Mouse (Mus musculus): ENCODE results near the gene Ccdc71. TPM values are rescaled to one million over a fixed set of nuclear protein-coding genes. Genes with fewer than 3 reads are reported as not detected.

The Ccdc71 gene
- total and polyA plus RNA-seq, 2 experiments from 2014 or later = 38.7 to 55.8 TPM

DNA sequence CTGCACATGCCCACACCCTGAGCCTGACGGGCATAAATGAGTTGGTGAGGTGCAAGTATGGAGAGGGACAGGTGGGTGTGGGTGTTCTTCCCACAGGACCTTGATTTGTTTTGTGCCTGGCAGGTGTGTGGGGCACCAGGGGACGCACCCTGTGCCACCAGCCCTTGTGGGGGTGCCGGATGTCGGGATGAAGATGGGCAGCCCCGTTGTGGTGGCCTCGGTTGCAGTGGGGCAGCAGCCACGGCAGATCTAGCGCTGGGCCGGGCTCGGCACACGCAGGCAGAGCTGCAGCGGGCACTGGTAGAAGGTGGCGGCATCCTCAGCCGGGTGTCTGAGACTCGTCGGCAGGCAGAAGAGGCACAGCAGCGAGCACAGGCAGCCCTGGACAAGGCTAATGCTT is 28.1 kb downstream of the Ccdc71 start:
- ATAC-seq = no peak
- 96% methylated on average over 17 of the region's 17 CpGs for WGBS
- H3K9me3 ChIP-seq (ENCODE audit: low read length) = no peaks in the 10 kb centered on the region
- DNase-seq = no peak
- H3K27ac ChIP-seq (ENCODE audit: low read depth, low read length) = no peak overlapping the region
- no peaks in the 10 kb centered on the region for H3K27me3 ChIP-seq (ENCODE audit: insufficient read depth, low read length)
- H3K4me2 ChIP-seq (ENCODE audit: low read depth) = no peak overlapping the region
- 0 out of 2 replicates have a peak, but pooled peaks cover 5% of the 10 kb centered on the region for H3K4me1 ChIP-seq (ENCODE audit: insufficient read depth)
- H3K9ac ChIP-seq = no peak overlapping the region
- peaks cover 12% of the 10 kb centered on the region for H3K36me3 ChIP-seq (ENCODE audit: insufficient read depth)
- TF ChIP-seq CTCF (IDR thresholded peaks at IDR 0.05; ENCODE audit: low read depth) = no peak
- no peak overlapping the region for H3K4me3 ChIP-seq (ENCODE audit: low read depth, low read length)

DNA sequence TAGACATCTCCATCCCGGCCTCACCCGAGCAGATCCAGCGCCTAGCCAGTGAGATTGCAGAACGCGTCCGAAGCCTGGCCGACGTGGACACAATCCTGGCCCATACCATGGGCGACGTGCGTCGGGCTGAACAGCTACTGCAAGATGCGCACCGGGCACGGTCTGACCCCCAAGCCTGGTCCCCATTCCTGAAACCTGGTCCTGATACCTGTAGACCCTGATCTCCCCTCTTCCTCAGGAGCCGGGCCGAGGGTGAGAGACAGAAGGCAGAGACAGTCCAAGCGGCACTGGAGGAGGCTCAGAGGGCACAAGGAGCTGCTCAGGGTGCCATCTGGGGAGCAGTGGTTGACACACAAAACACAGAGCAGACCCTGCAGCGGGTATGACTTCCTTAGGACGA is 28.9 kb downstream of the Ccdc71 start:
- H3K36me3 ChIP-seq (ENCODE audit: insufficient read depth) = peaks cover 20% of the 10 kb centered on the region
- WGBS = 97% methylated on average over 20 of the region's 20 CpGs
- no peak overlapping the region for H3K27ac ChIP-seq (ENCODE audit: low read depth, low read length)
- TF ChIP-seq CTCF (IDR thresholded peaks at IDR 0.05; ENCODE audit: low read depth) = no peak
- no peak overlapping the region for H3K9ac ChIP-seq
- H3K9me3 ChIP-seq (ENCODE audit: low read length) = no peaks in the 10 kb centered on the region
- no peak overlapping the region for H3K4me3 ChIP-seq (ENCODE audit: low read depth, low read length)
- no peak for DNase-seq
- H3K4me1 ChIP-seq (ENCODE audit: insufficient read depth) = 0 out of 2 replicates have a peak, but pooled peaks cover 5% of the 10 kb centered on the region
- H3K4me2 ChIP-seq (ENCODE audit: low read depth) = no peak overlapping the region
- no peak for ATAC-seq
- H3K27me3 ChIP-seq (ENCODE audit: insufficient read depth, low read length) = no peaks in the 10 kb centered on the region

- Histone ChIP-seq H3K4me1 (ENCODE audit: insufficient read depth) (0 out of 2 replicates have a peak, but pooled peaks cover 5% of the 10 kb centered on the region), H3K27me3 (ENCODE audit: insufficient read depth, low read length) (no peaks in the 10 kb centered on the region), H3K4me3 (ENCODE audit: low read depth, low read length) (peak overlapping the region; percentile 98), H3K27ac (ENCODE audit: low read depth, low read length) (peak overlapping the region; percentile 93), H3K9me3 (ENCODE audit: low read length) (no peaks in the 10 kb centered on the region), H3K4me2 (ENCODE audit: low read depth) (peak overlapping the region; percentile 79), H3K9ac (peak overlapping the region; percentile 92), H3K36me3 (ENCODE audit: insufficient read depth) (peaks cover 27% of the 10 kb centered on the region)
- TF ChIP-seq CTCF (IDR thresholded peaks at IDR 0.05; ENCODE audit: low read depth) = no peak
- 60% methylated on average over 26 of the region's 26 CpGs for WGBS
- ATAC-seq = 0 out of 2 replicates have a peak, but pooled peaks have one; percentile 0
- DNase-seq = no peak
Measured at GRCm38 (mm10) chr9:108489702-108490558, 29.6 kb downstream of the Ccdc71 start.

DNA sequence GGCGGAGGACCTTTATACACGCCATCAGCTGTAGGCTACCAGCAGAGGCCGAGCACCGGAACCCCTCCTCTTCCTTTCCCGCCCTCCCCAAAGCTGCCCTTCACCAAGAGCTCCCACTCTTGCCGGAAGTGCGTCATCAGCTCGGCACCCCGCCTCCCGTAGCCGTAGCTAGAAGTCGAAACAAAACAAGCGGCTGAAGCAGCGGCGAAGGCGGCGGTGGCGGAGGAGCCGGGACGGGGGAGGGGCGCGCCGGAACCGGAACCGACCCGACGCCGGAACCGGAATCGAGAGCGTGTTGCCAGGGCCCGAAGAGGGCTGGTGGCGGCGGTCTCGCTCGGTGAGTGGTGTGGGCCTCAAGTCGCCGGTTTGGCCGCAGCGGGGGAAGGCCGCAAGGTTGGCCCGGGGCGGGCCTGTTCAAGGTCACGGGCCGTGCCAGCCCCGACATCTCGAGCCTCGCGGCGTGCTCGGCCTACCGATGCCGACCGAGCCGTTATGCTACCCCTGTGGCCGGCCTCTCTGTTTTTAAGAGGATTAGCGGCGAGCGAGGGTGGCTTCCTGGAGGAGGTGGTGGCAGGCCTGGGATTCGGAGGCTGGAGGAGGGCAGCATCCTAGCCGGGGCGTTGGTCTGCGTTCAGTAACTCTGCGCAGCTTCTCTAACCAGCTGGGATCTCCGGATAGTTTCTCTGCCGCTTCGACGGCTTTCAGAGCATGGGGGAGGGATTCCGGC is 30.4 kb downstream of the Ccdc71 start, which contains the start of gene Usp19:
Gene Usp19 (plus strand): TSS at position 44 of the 727 bp plus-strand sequence.
- Histone ChIP-seq H3K27ac (ENCODE audit: low read depth, low read length) (peak within 1 kb of the TSS; percentile 93), H3K36me3 (ENCODE audit: insufficient read depth) (peaks cover 35% of the 10 kb centered on the region), H3K9ac (peak within 1 kb of the TSS; percentile 92), H3K4me1 (ENCODE audit: insufficient read depth) (0 out of 2 replicates have a peak, but pooled peaks cover 5% of the 10 kb centered on the region), H3K27me3 (ENCODE audit: insufficient read depth, low read length) (no peaks in the 10 kb centered on the region), H3K4me2 (ENCODE audit: low read depth) (peak within 1 kb of the TSS; percentile 79), H3K4me3 (ENCODE audit: low read depth, low read length) (peak within 1 kb of the TSS; percentile 98), H3K9me3 (ENCODE audit: low read length) (no peaks in the 10 kb centered on the region)
- no peak for TF ChIP-seq CTCF (IDR thresholded peaks at IDR 0.05; ENCODE audit: low read depth)
- DNase-seq = peak; percentile 97
- 2% methylated on average over 69 of the region's 69 CpGs for WGBS
- ATAC-seq = peak; percentile 98

GRCm38 (mm10) chr9:108491286-108491580 is 30.9 kb downstream of the Ccdc71 start:
- peaks cover 40% of the 10 kb centered on the region for H3K36me3 ChIP-seq (ENCODE audit: insufficient read depth)
- no peaks in the 10 kb centered on the region for H3K9me3 ChIP-seq (ENCODE audit: low read length)
- no peak for TF ChIP-seq CTCF (IDR thresholded peaks at IDR 0.05; ENCODE audit: low read depth)
- peak overlapping the region; percentile 98 for H3K4me3 ChIP-seq (ENCODE audit: low read depth, low read length)
- DNase-seq (no peak), ATAC-seq (no peak)
- H3K27ac ChIP-seq (ENCODE audit: low read depth, low read length) = peak overlapping the region; percentile 93
- 0 out of 2 replicates have a peak, but pooled peaks cover 5% of the 10 kb centered on the region for H3K4me1 ChIP-seq (ENCODE audit: insufficient read depth)
- 16% methylated on average over 12 of the region's 12 CpGs for WGBS
- H3K9ac ChIP-seq = peak overlapping the region; percentile 92
- H3K4me2 ChIP-seq (ENCODE audit: low read depth) = peak overlapping the region; percentile 79
- no peaks in the 10 kb centered on the region for H3K27me3 ChIP-seq (ENCODE audit: insufficient read depth, low read length)

DNA sequence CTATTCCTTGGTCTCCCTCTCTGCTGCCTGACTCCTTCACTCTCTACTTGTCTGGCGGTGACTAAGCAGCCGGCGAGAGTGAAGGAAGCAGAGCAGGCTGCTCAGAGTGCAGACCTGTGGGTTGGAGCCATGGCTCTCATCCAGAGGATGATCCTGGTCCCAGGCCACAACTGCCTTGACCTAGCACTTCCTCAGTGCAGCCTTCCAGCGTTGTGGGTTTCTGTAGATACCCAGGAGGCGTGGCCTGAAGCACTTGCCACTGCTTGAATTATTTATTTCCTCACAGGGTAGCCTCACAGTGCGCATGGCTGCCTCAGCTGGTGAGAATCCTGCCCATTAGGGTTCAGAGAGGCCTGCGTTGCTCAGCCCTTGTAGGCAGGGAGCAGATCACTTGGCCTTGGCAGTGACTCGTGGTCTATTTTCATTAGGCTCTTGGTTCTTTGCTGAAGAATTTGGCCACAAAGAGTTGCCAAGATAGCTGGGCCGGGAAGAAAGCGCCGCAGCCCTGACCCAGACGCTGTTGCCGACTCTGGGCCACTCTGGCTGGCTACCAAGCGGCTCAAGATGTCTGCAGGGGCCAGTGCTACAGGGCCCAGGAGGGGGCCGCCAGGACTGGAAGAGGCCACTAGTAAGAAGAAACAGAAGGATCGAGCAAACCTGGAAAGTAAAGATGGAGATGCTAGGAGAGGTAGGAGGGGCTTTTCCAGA is 31.9 kb downstream of the Ccdc71 start:
- DNase-seq (no peak), ATAC-seq (no peak)
- H3K4me2 ChIP-seq (ENCODE audit: low read depth) = peak overlapping the region; percentile 79; the same call in 1 of the 2 replicates
- H3K27ac ChIP-seq (ENCODE audit: low read depth, low read length) = no peak overlapping the region
- 0 out of 2 replicates have a peak overlapping the region, but pooled peaks have one; percentile 98 for H3K4me3 ChIP-seq (ENCODE audit: low read depth, low read length)
- H3K4me1 ChIP-seq (ENCODE audit: insufficient read depth) = 0 out of 2 replicates have a peak, but pooled peaks cover 5% of the 10 kb centered on the region
- H3K27me3 ChIP-seq (ENCODE audit: insufficient read depth, low read length) = no peaks in the 10 kb centered on the region
- H3K36me3 ChIP-seq (ENCODE audit: insufficient read depth) = peaks cover 50% of the 10 kb centered on the region
- peak overlapping the region; percentile 25; the same call in 1 of the 2 replicates for H3K9ac ChIP-seq
- H3K9me3 ChIP-seq (ENCODE audit: low read length) = no peaks in the 10 kb centered on the region
- 82% methylated on average over 16 of the region's 16 CpGs for WGBS
- no peak for TF ChIP-seq CTCF (IDR thresholded peaks at IDR 0.05; ENCODE audit: low read depth)

Data from forebrain, postnatal 0 days (tissue).